Mouse (Mus musculus): ENCODE results near the gene Cdkl5. TPM values are rescaled to one million over a fixed set of nuclear protein-coding genes. Genes with fewer than 3 reads are reported as not detected.
A peak's percentile ranks its signal among the peaks of the same experiment; 100 is the strongest.

Cdkl5 gene
- total RNA-seq, 2 experiments from 2014 or later: 109 to 113 TPM

GRCm38 (mm10) chrX:160766233-160766616, 228.3 kb downstream of the Cdkl5 start:
- peak; percentile 11 to 12 for DNase-seq (ENCODE audit: low spot score in 2 of 2)
- H3K27ac ChIP-seq: 0 out of 2 replicates have a peak overlapping the region, but pooled peaks have one; percentile 39
- peak overlapping the region; percentile 61 for H3K4me3 ChIP-seq
- TF ChIP-seq CTCF (conservative IDR thresholded peaks at IDR 0.05): no peak

- TF ChIP-seq CTCF (conservative IDR thresholded peaks at IDR 0.05): no peak
- Histone ChIP-seq H3K4me3 (peak overlapping the region; percentile 61), H3K27ac (no peak overlapping the region)
- peak; percentile 87 to 96 for DNase-seq (ENCODE audit: low spot score in 2 of 2)
Observed at GRCm38 (mm10) chrX:160765389-160766232, 228.9 kb downstream of the Cdkl5 start.

DNA sequence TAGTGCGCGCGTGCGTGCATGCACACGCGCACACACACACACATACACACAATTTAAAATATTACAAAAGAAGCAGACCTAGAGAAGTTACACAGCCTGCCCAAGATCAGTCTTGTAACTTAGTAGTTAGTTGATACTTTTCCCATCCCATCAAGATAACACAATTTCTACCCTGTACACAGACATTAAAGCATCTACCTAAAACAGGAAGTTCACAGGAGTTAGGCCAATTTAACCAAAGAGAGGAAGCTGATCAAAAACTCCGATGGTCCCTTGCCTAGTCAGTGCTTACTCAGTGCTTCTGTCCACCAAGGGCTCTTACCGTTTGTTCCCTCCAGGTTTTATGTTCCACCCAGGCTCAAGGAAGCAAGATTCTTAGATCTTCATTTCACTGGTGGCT, 243.7 kb downstream of the Cdkl5 start:
- TF ChIP-seq CTCF (conservative IDR thresholded peaks at IDR 0.05): no peak
- no peak overlapping the region for H3K27ac ChIP-seq
- no peak overlapping the region for H3K4me3 ChIP-seq
- no peak for DNase-seq (ENCODE audit: low spot score in 2 of 2)

GRCm38 (mm10) chrX:160748653-160749052, 245.9 kb downstream of the Cdkl5 start:
- Histone ChIP-seq H3K4me3 (no peak overlapping the region), H3K27ac (no peak overlapping the region)
- DNase-seq (ENCODE audit: low spot score in 2 of 2): no peak
- no peak for TF ChIP-seq CTCF (conservative IDR thresholded peaks at IDR 0.05)

GRCm38 (mm10) chrX:160745399-160745798, 249.1 kb downstream of the Cdkl5 start:
- no peak overlapping the region for H3K27ac ChIP-seq
- no peak overlapping the region for H3K4me3 ChIP-seq
- no peak for TF ChIP-seq CTCF (conservative IDR thresholded peaks at IDR 0.05)
- DNase-seq (ENCODE audit: low spot score in 2 of 2): no peak

GRCm38 (mm10) chrX:160735650-160736049, 258.9 kb downstream of the Cdkl5 start, which contains the start of gene Ppef1:
Gene Ppef1, minus strand, starts transcription at chrX:160735765.
- no peak for DNase-seq (ENCODE audit: low spot score in 2 of 2)
- Histone ChIP-seq H3K27ac (no peak within 1 kb of the TSS), H3K4me3 (no peak within 1 kb of the TSS)
- TF ChIP-seq CTCF (conservative IDR thresholded peaks at IDR 0.05): no peak

Other genes starting within 250 kb of the Cdkl5 start
- gene Rs1, start 226.7 kb downstream of the Cdkl5 start, total RNA-seq (2021): under 1 TPM in 1 of 2 experiments, not detected in 1; 0.08 TPM
- gene Gja6, start 87.7 kb downstream of the Cdkl5 start, total RNA-seq (2021): 1 to 10 TPM; 1.0 to 1.1 TPM
- gene Scml2, start 122.5 kb upstream of the Cdkl5 start, total RNA-seq (2021): under 1 TPM; 0.84 to 0.93 TPM

All from layer of hippocampus, adult 2 months (tissue).